Mouse (Mus musculus) midbrain, embryonic 12.5 days (tissue): Measurements from ENCODE around the gene Fscn1. TPM values are rescaled to one million over a fixed set of nuclear protein-coding genes. Genes with fewer than 3 reads are reported as not detected.

Experiments used
- ATAC-seq: fragments of 200-750 bp; cut with Nextera tagmentation; 2 replicates; pipeline ENCODE4 v1.8.0; 2017; ENCODE audit warnings: low read depth, moderate TSS enrichment, moderate library complexity; ENCODE audit not compliant: low FRiP score
- H3K27ac ChIP-seq: fragments of 300-500 bp; sonication (generic); replicated peaks from 2 replicates; pipeline ENCODE4 v1.5.1; 2016; ENCODE audit warnings: mild to moderate bottlenecking
- H3K27me3 ChIP-seq: fragments of 300-500 bp; sonication (generic); 2 replicates; pipeline ENCODE4 v1.6.1; 2016; ENCODE audit warnings: mild to moderate bottlenecking
- H3K36me3 ChIP-seq: fragments of 300-500 bp; sonication (generic); 2 replicates; pipeline ENCODE4 v1.6.1; 2016
- H3K4me1 ChIP-seq: fragments of 300-500 bp; sonication (generic); 2 replicates; pipeline ENCODE4 v1.6.1; 2016
- H3K4me2 ChIP-seq: fragments of 300-500 bp; sonication (generic); replicated peaks from 2 replicates; pipeline ENCODE4 v1.6.1; 2016; ENCODE audit warnings: mild to moderate bottlenecking, moderate library complexity
- H3K4me3 ChIP-seq: fragments of 300-500 bp; sonication (generic); 2 replicates; pipeline ENCODE4 v1.5.1; 2016; ENCODE audit warnings: mild to moderate bottlenecking
- H3K9ac ChIP-seq: fragments of 300-500 bp; sonication (generic); replicated peaks from 2 replicates; pipeline ENCODE4 v1.6.1; 2016; ENCODE audit warnings: mild to moderate bottlenecking, moderate library complexity
- H3K9me3 ChIP-seq: fragments of 300-500 bp; sonication (generic); 2 replicates; pipeline ENCODE4 v1.6.1; 2016; ENCODE audit warnings: mild to moderate bottlenecking
- WGBS: fragments of 180-500 bp; shearing (Covaris S2); methylation state at CpG from one replicate; pipeline ENCODE4 v1.1.7; 2016; 5-methylcytosine and 5-hydroxymethylcytosine counted together
- polyA plus RNA-seq: library from polyadenylated mRNA; unstranded; fragments of >200 nt; fragmentation: Nextera tagmentation; extraction: Ambion mirVana; gene quantifications from 2 replicates; pipeline ENCODE4 v1.2.1, GENCODE M21; 2016

Gene Fscn1
- polyA plus RNA-seq, 1 experiment from 2014 or later, result 742 TPM

- peak; percentile 44; the same call in 1 of the 2 replicates for ATAC-seq
- Histone ChIP-seq H3K4me2 (no peak overlapping the region), H3K4me1 (peaks cover 17% of the 10 kb centered on the region), H3K36me3 (no peaks in the 10 kb centered on the region), H3K9me3 (no peaks in the 10 kb centered on the region), H3K27me3 (peaks cover 36% of the 10 kb centered on the region), H3K27ac (no peak overlapping the region), H3K9ac (peak overlapping the region; percentile 37), H3K4me3 (no peak overlapping the region)
- WGBS, result 15% methylated on average over 13 of the region's 13 CpGs
Observed at GRCm38 (mm10) chr5:142926204-142926939, 33.8 kb upstream of the Fscn1 start.

- H3K36me3 ChIP-seq, result no peaks in the 10 kb centered on the region
- no peak overlapping the region for H3K27ac ChIP-seq
- 60% methylated on average over 3 of the region's 3 CpGs for WGBS
- no peaks in the 10 kb centered on the region for H3K9me3 ChIP-seq
- no peak overlapping the region for H3K9ac ChIP-seq
- H3K4me1 ChIP-seq, result peaks cover 17% of the 10 kb centered on the region
- ATAC-seq, result no peak
- H3K4me3 ChIP-seq, result no peak overlapping the region
- no peak overlapping the region for H3K4me2 ChIP-seq
- peaks cover 37% of the 10 kb centered on the region for H3K27me3 ChIP-seq
Observed at GRCm38 (mm10) chr5:142926940-142927228, 33.3 kb upstream of the Fscn1 start.

- no peaks in the 10 kb centered on the region for H3K36me3 ChIP-seq
- no peak overlapping the region for H3K9ac ChIP-seq
- no peak for ATAC-seq
- peaks cover 17% of the 10 kb centered on the region for H3K4me1 ChIP-seq
- H3K9me3 ChIP-seq, result no peaks in the 10 kb centered on the region
- H3K4me3 ChIP-seq, result no peak overlapping the region
- H3K27me3 ChIP-seq, result peaks cover 37% of the 10 kb centered on the region
- WGBS, result 93% methylated on average over 12 of the region's 12 CpGs
- no peak overlapping the region for H3K27ac ChIP-seq
- no peak overlapping the region for H3K4me2 ChIP-seq
Observed at GRCm38 (mm10) chr5:142927341-142927930, 32.7 kb upstream of the Fscn1 start.

GRCm38 (mm10) chr5:142928749-142929399 is 31.3 kb upstream of the Fscn1 start:
- peak; percentile 10; the same call in 1 of the 2 replicates for ATAC-seq
- H3K27me3 ChIP-seq, result peaks cover 37% of the 10 kb centered on the region
- no peaks in the 10 kb centered on the region for H3K9me3 ChIP-seq
- WGBS, result 5% methylated on average over 29 of the region's 35 CpGs
- H3K27ac ChIP-seq, result no peak overlapping the region
- no peaks in the 10 kb centered on the region for H3K36me3 ChIP-seq
- peak overlapping the region; percentile 57 for H3K9ac ChIP-seq
- H3K4me3 ChIP-seq, result peak overlapping the region; percentile 40
- H3K4me1 ChIP-seq, result peaks cover 17% of the 10 kb centered on the region
- peak overlapping the region; percentile 59 for H3K4me2 ChIP-seq

- peak overlapping the region; percentile 59 for H3K4me2 ChIP-seq
- H3K9me3 ChIP-seq, result no peaks in the 10 kb centered on the region
- no peak overlapping the region for H3K27ac ChIP-seq
- no peak for ATAC-seq
- H3K36me3 ChIP-seq, result no peaks in the 10 kb centered on the region
- peaks cover 37% of the 10 kb centered on the region for H3K27me3 ChIP-seq
- H3K9ac ChIP-seq, result peak overlapping the region; percentile 57
- peak overlapping the region; percentile 40 for H3K4me3 ChIP-seq
- H3K4me1 ChIP-seq, result peaks cover 17% of the 10 kb centered on the region
- 11% methylated on average over 4 of the region's 4 CpGs for WGBS
Observed at GRCm38 (mm10) chr5:142929400-142929752, 30.8 kb upstream of the Fscn1 start.

- Histone ChIP-seq H3K4me2 (no peak overlapping the region), H3K4me3 (no peak overlapping the region), H3K36me3 (no peaks in the 10 kb centered on the region), H3K4me1 (peaks cover 18% of the 10 kb centered on the region), H3K9me3 (no peaks in the 10 kb centered on the region), H3K27me3 (peaks cover 37% of the 10 kb centered on the region), H3K9ac (no peak overlapping the region), H3K27ac (no peak overlapping the region)
- WGBS, result 83% methylated on average over 9 of the region's 9 CpGs
- ATAC-seq, result no peak
Observed at GRCm38 (mm10) chr5:142931241-142931745, 28.9 kb upstream of the Fscn1 start.

- Histone ChIP-seq H3K4me1 (peaks cover 14% of the 10 kb centered on the region), H3K9me3 (no peaks in the 10 kb centered on the region), H3K4me2 (no peak overlapping the region), H3K36me3 (no peaks in the 10 kb centered on the region), H3K9ac (no peak overlapping the region), H3K4me3 (no peak overlapping the region), H3K27me3 (peaks cover 37% of the 10 kb centered on the region), H3K27ac (no peak overlapping the region)
- 28% methylated on average over 9 of the region's 9 CpGs for WGBS
- no peak for ATAC-seq
Observed at GRCm38 (mm10) chr5:142932084-142932685, 28.0 kb upstream of the Fscn1 start.

- 80% methylated on average over 8 of the region's 8 CpGs for WGBS
- no peak for ATAC-seq
- H3K4me1 ChIP-seq, result peaks cover 14% of the 10 kb centered on the region
Observed at GRCm38 (mm10) chr5:142932731-142933130, 27.4 kb upstream of the Fscn1 start.

GRCm38 (mm10) chr5:142935642-142936335 is 24.4 kb upstream of the Fscn1 start:
- Histone ChIP-seq H3K4me3 (no peak overlapping the region), H3K9me3 (peaks cover 1% of the 10 kb centered on the region; the same call in 1 of the 2 replicates), H3K4me2 (peak overlapping the region; percentile 46), H3K4me1 (peaks cover 7% of the 10 kb centered on the region), H3K9ac (0 out of 2 replicates have a peak overlapping the region, but pooled peaks have one; percentile 13), H3K27me3 (peaks cover 6% of the 10 kb centered on the region; the same call in 1 of the 2 replicates), H3K27ac (no peak overlapping the region), H3K36me3 (no peaks in the 10 kb centered on the region)
- WGBS, result 20% methylated on average over 13 of the region's 13 CpGs
- peak; percentile 75 for ATAC-seq

More at GRCm38 (mm10) chr5:142932731-142933130, 27.4 kb upstream of the Fscn1 start:
- H3K27ac ChIP-seq, result no peak overlapping the region
- no peak overlapping the region for H3K4me3 ChIP-seq
- H3K9ac ChIP-seq, result no peak overlapping the region
- no peaks in the 10 kb centered on the region for H3K9me3 ChIP-seq
- H3K27me3 ChIP-seq, result peaks cover 33% of the 10 kb centered on the region
- no peaks in the 10 kb centered on the region for H3K36me3 ChIP-seq
- H3K4me2 ChIP-seq, result no peak overlapping the region

- Histone ChIP-seq H3K36me3 (no peaks in the 10 kb centered on the region), H3K9me3 (peaks cover 4% of the 10 kb centered on the region; the same call in 1 of the 2 replicates), H3K27ac (no peak overlapping the region), H3K4me1 (peaks cover 7% of the 10 kb centered on the region), H3K4me3 (no peak overlapping the region), H3K9ac (0 out of 2 replicates have a peak overlapping the region, but pooled peaks have one; percentile 13), H3K27me3 (0 out of 2 replicates have a peak, but pooled peaks cover under 1% of the 10 kb centered on the region), H3K4me2 (peak overlapping the region; percentile 46)
- 3% methylated on average over 17 of the region's 17 CpGs for WGBS
- ATAC-seq, result peak; percentile 50; the same call in 1 of the 2 replicates
Observed at GRCm38 (mm10) chr5:142936336-142936719, 23.8 kb upstream of the Fscn1 start.

GRCm38 (mm10) chr5:142937956-142938727 is 22.0 kb upstream of the Fscn1 start:
- Histone ChIP-seq H3K27me3 (no peaks in the 10 kb centered on the region), H3K4me2 (no peak overlapping the region), H3K4me1 (peaks cover 7% of the 10 kb centered on the region), H3K4me3 (no peak overlapping the region), H3K9ac (no peak overlapping the region), H3K9me3 (peaks cover 4% of the 10 kb centered on the region; the same call in 1 of the 2 replicates), H3K36me3 (no peaks in the 10 kb centered on the region), H3K27ac (no peak overlapping the region)
- ATAC-seq, result no peak
- WGBS, result 36% methylated on average over 19 of the region's 19 CpGs
